Mouse (Mus musculus) central nervous system, embryonic 11.5 days (tissue): ENCODE results near the gene Ifna2. TPM values are rescaled to one million over a fixed set of nuclear protein-coding genes. Genes with fewer than 3 reads are reported as not detected.

ENCODE experiments used
- polyA plus RNA-seq: library from polyadenylated mRNA; depleted of rRNA; stranded (reverse); fragments of >200 nt; gene quantifications from 2 replicates; pipeline ENCODE4 v1.2.3, GENCODE M21; 2012; rRNA removed

The Ifna2 gene
- polyA plus RNA-seq: not detected in 2 replicates

DNA sequence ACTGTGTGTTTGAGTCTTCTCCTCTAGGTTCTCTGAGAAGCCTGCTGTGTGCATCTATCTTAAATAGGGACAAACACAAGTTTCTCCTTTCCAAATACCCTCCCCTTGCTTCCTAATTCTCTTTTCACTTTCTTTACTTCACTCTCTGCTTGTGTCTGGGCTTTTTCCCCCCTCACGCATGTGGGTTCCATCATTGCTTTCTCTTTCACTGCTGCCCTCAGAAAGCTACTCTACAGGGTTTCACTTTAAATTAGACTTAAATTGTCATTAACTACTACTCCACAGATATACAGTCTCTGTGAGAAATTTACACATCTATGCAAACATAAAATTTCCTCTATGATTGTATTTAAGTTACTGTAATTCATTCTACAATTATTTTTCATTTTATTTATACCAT, at the start of gene Ifna2:
TSS of gene Ifna2 (minus strand) at position 101 of the 400 bp plus-strand sequence.

DNA sequence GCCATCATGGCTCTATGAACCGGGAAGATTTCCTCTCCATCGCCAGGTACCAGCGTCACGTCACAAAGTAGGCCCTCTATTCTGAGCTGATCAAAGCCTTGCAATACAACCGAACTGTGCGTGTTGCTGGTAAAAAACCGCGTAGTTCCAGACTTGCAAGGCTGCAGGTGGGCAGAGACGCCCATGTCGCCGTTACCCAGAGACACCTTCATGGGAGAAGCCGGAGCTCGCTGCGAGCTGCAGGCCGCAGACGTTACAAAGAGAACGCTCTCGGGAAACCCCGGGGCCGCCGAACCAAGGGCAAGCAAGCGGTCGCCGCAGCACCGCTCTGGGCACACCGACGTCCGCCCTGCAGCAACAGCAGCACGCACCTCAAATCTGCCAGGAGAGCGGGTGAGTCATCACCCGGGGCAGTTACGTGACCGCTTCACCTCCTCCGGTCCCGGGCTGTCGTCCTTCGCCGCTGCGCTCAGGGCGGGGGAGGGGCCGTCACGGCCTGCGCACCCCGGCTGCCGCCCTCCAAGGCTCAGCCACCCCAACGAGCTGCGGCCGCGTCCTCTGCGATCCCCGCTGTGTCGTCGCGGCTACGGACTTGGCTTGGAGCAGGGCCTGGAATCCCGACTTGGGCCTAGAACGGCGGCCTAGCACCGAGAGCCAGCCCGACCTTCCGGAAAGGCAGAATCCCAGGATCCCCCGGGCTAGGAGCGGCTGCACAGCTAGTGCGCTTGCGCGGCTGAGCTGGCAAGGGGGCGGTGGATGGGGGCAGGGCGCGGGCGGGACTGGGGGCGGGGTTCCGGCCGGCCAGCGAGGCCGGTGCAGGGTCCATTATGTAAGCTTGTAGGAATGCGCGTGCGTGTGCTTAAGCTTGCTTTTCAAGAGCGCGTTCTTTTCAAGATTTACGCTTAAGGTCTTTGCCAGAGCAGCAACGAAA, 38.3 kb upstream of the Ifna2 start, which contains the start of the genes Gm26566 and Klhl9:
TSS of gene Gm26566 (plus strand) at position 15 of the 931 bp plus-strand sequence.
TSS of gene Klhl9 (minus strand) at position 675 of the 931 bp plus-strand sequence.

DNA sequence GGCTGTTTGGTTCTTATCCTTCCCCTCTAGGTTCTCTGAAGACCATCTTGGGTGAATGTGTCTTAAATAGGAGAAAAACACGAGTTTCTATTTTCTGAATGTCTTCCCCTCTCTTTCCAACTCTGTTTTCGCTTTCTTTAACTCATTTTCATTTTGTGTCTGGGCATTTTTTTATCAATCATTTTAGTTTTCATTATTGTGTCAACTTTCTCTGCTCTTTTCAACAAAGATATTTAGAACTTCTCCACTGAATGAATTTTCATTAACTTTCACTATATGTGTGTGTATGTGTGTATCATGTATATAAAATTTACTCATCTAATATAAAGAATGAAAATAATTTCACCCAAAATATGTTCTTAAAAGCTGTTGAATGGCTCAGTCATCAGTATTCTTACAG, 7.5 kb upstream of the Ifna2 start, which contains the start of gene Ifnab:
TSS of gene Ifnab (minus strand) at position 101 of the 400 bp plus-strand sequence.

DNA sequence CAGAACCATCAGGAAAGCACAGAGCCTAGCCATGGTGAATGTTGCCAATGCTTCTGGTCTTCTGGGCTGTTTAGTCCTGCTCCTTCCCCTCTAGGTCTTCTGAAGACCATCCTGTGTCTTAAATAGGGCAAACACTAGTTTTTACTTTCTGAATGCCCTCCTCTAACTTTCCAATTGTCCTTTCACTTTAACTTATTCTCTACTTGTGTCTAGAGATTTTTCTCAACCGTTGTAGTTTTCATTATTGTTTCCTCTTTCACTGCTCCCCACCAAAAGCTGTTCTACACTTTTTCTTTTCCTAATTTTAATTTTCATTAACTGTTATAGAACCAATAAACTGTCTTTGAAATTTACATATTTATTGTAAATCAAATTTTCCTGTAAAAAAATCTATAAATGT, 6.9 kb downstream of the Ifna2 start, which contains the start of gene Ifna16:
TSS of gene Ifna16 (minus strand) at position 101 of the 400 bp plus-strand sequence.

DNA sequence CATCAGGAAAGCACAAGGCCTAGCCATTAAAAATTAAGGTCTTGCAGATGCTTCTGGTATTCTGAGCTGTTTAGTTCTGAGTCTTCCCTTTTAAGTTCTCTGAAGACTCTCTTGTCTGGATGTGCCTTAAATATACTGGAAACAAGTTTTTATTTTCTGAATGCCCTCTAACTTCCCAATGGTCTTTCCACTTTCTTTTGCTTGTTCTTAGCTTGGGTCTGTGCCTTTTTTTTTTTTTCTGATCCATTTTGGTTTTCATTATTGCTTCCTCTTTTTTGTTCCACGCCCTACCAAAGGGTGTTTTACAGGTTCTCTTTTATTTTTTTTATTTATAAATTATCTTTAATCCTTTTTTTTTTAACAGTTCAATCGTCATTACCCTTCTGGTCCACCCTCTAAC, 39.4 kb downstream of the Ifna2 start, which contains the start of gene Ifna13:
TSS of gene Ifna13 (minus strand) at position 101 of the 400 bp plus-strand sequence.

DNA sequence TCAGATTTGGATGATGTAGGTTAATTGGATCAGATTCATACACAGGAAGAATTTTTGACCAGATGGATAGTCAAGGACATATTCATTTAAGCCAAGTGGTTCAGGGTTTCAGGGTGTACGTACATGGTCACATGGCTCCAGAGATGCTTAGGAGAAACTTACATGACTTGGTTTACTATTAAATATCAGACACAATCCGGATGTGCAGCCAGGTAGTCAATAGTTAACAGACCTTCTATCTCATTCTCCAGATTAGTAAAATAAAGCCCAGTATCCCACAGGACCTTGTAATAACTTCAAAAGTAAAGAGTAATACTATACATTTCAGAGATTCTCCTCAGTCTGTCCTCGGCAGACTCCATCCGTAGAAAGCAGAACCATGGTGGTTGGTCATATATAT, 49.4 kb downstream of the Ifna2 start, which contains the start of gene C87499:
TSS of gene C87499 (minus strand) at position 101 of the 400 bp plus-strand sequence.

Other genes starting within 250 kb of the Ifna2 start
- gene Hacd4, start 245.0 kb downstream of the Ifna2 start, polyA plus RNA-seq: 1.3 and 2.3 TPM in 2 replicates
- gene Ifnb1, start 161.1 kb downstream of the Ifna2 start, polyA plus RNA-seq: not detected in 2 replicates
- gene Ifna15, start 125.7 kb downstream of the Ifna2 start, polyA plus RNA-seq: not detected in 2 replicates
- gene Ifna14, start 112.1 kb downstream of the Ifna2 start, polyA plus RNA-seq: not detected in 2 replicates
- gene Ifna9, start 91.5 kb downstream of the Ifna2 start, polyA plus RNA-seq: not detected in 2 replicates
- gene Ifna12, start 80.5 kb downstream of the Ifna2 start, polyA plus RNA-seq: not detected in 2 replicates
- gene C87499, start 49.5 kb downstream of the Ifna2 start, polyA plus RNA-seq: not detected in 2 replicates
- gene Ifna13, start 39.5 kb downstream of the Ifna2 start, polyA plus RNA-seq: not detected in 2 replicates
- gene Ifna16, start 7.0 kb downstream of the Ifna2 start, polyA plus RNA-seq: not detected in 2 replicates
- gene Ifnab, start 7.4 kb upstream of the Ifna2 start, polyA plus RNA-seq: 0.06 TPM in 2 replicates
- gene Gm26566, start 37.9 kb upstream of the Ifna2 start, polyA plus RNA-seq: 0.11 and 0.25 TPM in 2 replicates
- 46.1 and 65.0 TPM in 2 replicates for gene Klhl9, start 38.6 kb upstream of the Ifna2 start, polyA plus RNA-seq
- not detected in 2 replicates for gene Gm13271, start 71.0 kb upstream of the Ifna2 start, polyA plus RNA-seq
- gene Gm13283, start 76.2 kb upstream of the Ifna2 start, polyA plus RNA-seq: 0.05 and 0.10 TPM in 2 replicates
- gene Gm13290, start 89.9 kb upstream of the Ifna2 start, polyA plus RNA-seq: not detected in 2 replicates
- not detected in 2 replicates for gene Gm13289, start 93.0 kb upstream of the Ifna2 start, polyA plus RNA-seq
- not detected in 2 replicates for gene Gm13272, start 95.9 kb upstream of the Ifna2 start, polyA plus RNA-seq
- gene Ifnz, start 98.2 kb upstream of the Ifna2 start, polyA plus RNA-seq: 0.05 and 0.10 TPM in 2 replicates
- gene Gm13276, start 101.8 kb upstream of the Ifna2 start, polyA plus RNA-seq: not detected in 2 replicates
- gene Gm13277, start 104.7 kb upstream of the Ifna2 start, polyA plus RNA-seq: not detected in 2 replicates
- gene Gm13278, start 107.6 kb upstream of the Ifna2 start, polyA plus RNA-seq: not detected in 2 replicates
- gene Gm13275, start 110.6 kb upstream of the Ifna2 start, polyA plus RNA-seq: 0.12 TPM in 1 of 2 replicates, not detected in the other
- gene Gm13279, start 113.5 kb upstream of the Ifna2 start, polyA plus RNA-seq: not detected in 2 replicates
- gene Gm13285, start 115.8 kb upstream of the Ifna2 start, polyA plus RNA-seq: not detected in 2 replicates
- gene Gm13287, start 119.3 kb upstream of the Ifna2 start, polyA plus RNA-seq: 0.12 TPM in 1 of 2 replicates, not detected in the other
- 0.01 and 0.02 TPM in 2 replicates for gene Gm13288, start 121.6 kb upstream of the Ifna2 start, polyA plus RNA-seq
- not detected in 2 replicates for gene Ifna7, start 132.3 kb upstream of the Ifna2 start, polyA plus RNA-seq
- gene Ifna11, start 136.0 kb upstream of the Ifna2 start, polyA plus RNA-seq: not detected in 2 replicates
- not detected in 2 replicates for gene Ifna6, start 143.5 kb upstream of the Ifna2 start, polyA plus RNA-seq
- gene Ifna5, start 151.6 kb upstream of the Ifna2 start, polyA plus RNA-seq: not detected in 2 replicates
- gene Ifna4, start 157.9 kb upstream of the Ifna2 start, polyA plus RNA-seq: not detected in 2 replicates
- gene Ifna1, start 166.2 kb upstream of the Ifna2 start, polyA plus RNA-seq: not detected in 2 replicates
- gene Ifne, start 196.3 kb upstream of the Ifna2 start, polyA plus RNA-seq: not detected in 2 replicates